Mouse (Mus musculus): ENCODE data around the gene Col8a2. TPM values are rescaled to one million over a fixed set of nuclear protein-coding genes. Genes with fewer than 3 reads are reported as not detected.

Col8a2 gene
- polyA plus RNA-seq, 1 experiment = 40.4 TPM

- TF ChIP-seq POLR2A (IDR thresholded peaks at IDR 0.05; ENCODE audit: low read depth, low read length) (no peak), CTCF (IDR thresholded peaks at IDR 0.05; ENCODE audit: borderline replicate concordance, insufficient read depth, low read length) (no peak)
- 0 out of 2 replicates have a peak overlapping the region, but pooled peaks have one; percentile 5 for H3K4me3 ChIP-seq (ENCODE audit: insufficient read depth, low read length)
- H3K4me1 ChIP-seq (ENCODE audit: control insufficient read depth, insufficient read depth, low read length) = no peaks in the 10 kb centered on the region
- no peak overlapping the region for H3K27ac ChIP-seq (ENCODE audit: insufficient read depth, low read length)
Observed at GRCm38 (mm10) chr4:126321854-126322511, 35.4 kb downstream of the Col8a2 start.

- Histone ChIP-seq H3K4me1 (ENCODE audit: control insufficient read depth, insufficient read depth, low read length) (no peaks in the 10 kb centered on the region), H3K27ac (ENCODE audit: insufficient read depth, low read length) (no peak overlapping the region)
Observed at GRCm38 (mm10) chr4:126322646-126323045, 36.1 kb downstream of the Col8a2 start.

GRCm38 (mm10) chr4:126324861-126325260, 38.3 kb downstream of the Col8a2 start:
- H3K4me3 ChIP-seq (ENCODE audit: insufficient read depth, low read length) = no peak overlapping the region
- H3K27ac ChIP-seq (ENCODE audit: insufficient read depth, low read length) = no peak overlapping the region
- no peaks in the 10 kb centered on the region for H3K4me1 ChIP-seq (ENCODE audit: control insufficient read depth, insufficient read depth, low read length)
- TF ChIP-seq POLR2A (IDR thresholded peaks at IDR 0.05; ENCODE audit: low read depth, low read length) = no peak
- no peak for TF ChIP-seq CTCF (IDR thresholded peaks at IDR 0.05; ENCODE audit: borderline replicate concordance, insufficient read depth, low read length)

More at GRCm38 (mm10) chr4:126322646-126323045, 36.1 kb downstream of the Col8a2 start:
- TF ChIP-seq POLR2A (IDR thresholded peaks at IDR 0.05; ENCODE audit: low read depth, low read length) = no peak
- no peak for TF ChIP-seq CTCF (IDR thresholded peaks at IDR 0.05; ENCODE audit: borderline replicate concordance, insufficient read depth, low read length)
- no peak overlapping the region for H3K4me3 ChIP-seq (ENCODE audit: insufficient read depth, low read length)

- no peak within 1 kb of the TSS for H3K27ac ChIP-seq (ENCODE audit: insufficient read depth, low read length)
- no peak within 1 kb of the TSS for H3K4me3 ChIP-seq (ENCODE audit: insufficient read depth, low read length)
- no peak for TF ChIP-seq CTCF (IDR thresholded peaks at IDR 0.05; ENCODE audit: borderline replicate concordance, insufficient read depth, low read length)
- no peak; the same call in 1 of the 2 replicates for TF ChIP-seq POLR2A (IDR thresholded peaks at IDR 0.05; ENCODE audit: low read depth, low read length)
- H3K4me1 ChIP-seq (ENCODE audit: control insufficient read depth, insufficient read depth, low read length) = no peaks in the 10 kb centered on the region
Observed at GRCm38 (mm10) chr4:126325281-126325861, 38.8 kb downstream of the Col8a2 start, which contains the start of gene Tekt2. Gene Tekt2, minus strand, starts transcription at chr4:126325688.

GRCm38 (mm10) chr4:126326036-126326435, 39.4 kb downstream of the Col8a2 start:
- no peak overlapping the region for H3K4me3 ChIP-seq (ENCODE audit: insufficient read depth, low read length)
- H3K27ac ChIP-seq (ENCODE audit: insufficient read depth, low read length) = no peak overlapping the region
- TF ChIP-seq CTCF (IDR thresholded peaks at IDR 0.05; ENCODE audit: borderline replicate concordance, insufficient read depth, low read length) (no peak), POLR2A (IDR thresholded peaks at IDR 0.05; ENCODE audit: low read depth, low read length) (no peak)
- no peaks in the 10 kb centered on the region for H3K4me1 ChIP-seq (ENCODE audit: control insufficient read depth, insufficient read depth, low read length)

- H3K4me1 ChIP-seq (ENCODE audit: control insufficient read depth, insufficient read depth, low read length) = no peaks in the 10 kb centered on the region
- no peak for TF ChIP-seq CTCF (IDR thresholded peaks at IDR 0.05; ENCODE audit: borderline replicate concordance, insufficient read depth, low read length)
- TF ChIP-seq POLR2A (IDR thresholded peaks at IDR 0.05; ENCODE audit: low read depth, low read length) = no peak
- no peak overlapping the region for H3K27ac ChIP-seq (ENCODE audit: insufficient read depth, low read length)
- no peak overlapping the region for H3K4me3 ChIP-seq (ENCODE audit: insufficient read depth, low read length)
Observed at GRCm38 (mm10) chr4:126330295-126330694, 43.7 kb downstream of the Col8a2 start.

- Histone ChIP-seq H3K4me3 (ENCODE audit: insufficient read depth, low read length) (no peak overlapping the region), H3K4me1 (ENCODE audit: control insufficient read depth, insufficient read depth, low read length) (no peaks in the 10 kb centered on the region), H3K27ac (ENCODE audit: insufficient read depth, low read length) (no peak overlapping the region)
- TF ChIP-seq CTCF (IDR thresholded peaks at IDR 0.05; ENCODE audit: borderline replicate concordance, insufficient read depth, low read length) = no peak
- TF ChIP-seq POLR2A (IDR thresholded peaks at IDR 0.05; ENCODE audit: low read depth, low read length) = no peak
Observed at GRCm38 (mm10) chr4:126331751-126332150, 45.2 kb downstream of the Col8a2 start.

- H3K4me3 ChIP-seq (ENCODE audit: insufficient read depth, low read length) = no peak overlapping the region
- TF ChIP-seq POLR2A (IDR thresholded peaks at IDR 0.05; ENCODE audit: low read depth, low read length) (no peak), CTCF (IDR thresholded peaks at IDR 0.05; ENCODE audit: borderline replicate concordance, insufficient read depth, low read length) (peak; percentile 18; the same call in 1 of the 2 replicates)
- H3K27ac ChIP-seq (ENCODE audit: insufficient read depth, low read length) = no peak overlapping the region
- H3K4me1 ChIP-seq (ENCODE audit: control insufficient read depth, insufficient read depth, low read length) = no peaks in the 10 kb centered on the region
Observed at GRCm38 (mm10) chr4:126332358-126332757, 45.8 kb downstream of the Col8a2 start.

GRCm38 (mm10) chr4:126339461-126339860, 52.9 kb downstream of the Col8a2 start:
- TF ChIP-seq CTCF (IDR thresholded peaks at IDR 0.05; ENCODE audit: borderline replicate concordance, insufficient read depth, low read length) (no peak), POLR2A (IDR thresholded peaks at IDR 0.05; ENCODE audit: low read depth, low read length) (no peak)
- no peaks in the 10 kb centered on the region for H3K4me1 ChIP-seq (ENCODE audit: control insufficient read depth, insufficient read depth, low read length)
- H3K4me3 ChIP-seq (ENCODE audit: insufficient read depth, low read length) = no peak overlapping the region
- no peak overlapping the region for H3K27ac ChIP-seq (ENCODE audit: insufficient read depth, low read length)

- Histone ChIP-seq H3K27ac (ENCODE audit: insufficient read depth, low read length) (no peak overlapping the region), H3K4me1 (ENCODE audit: control insufficient read depth, insufficient read depth, low read length) (no peaks in the 10 kb centered on the region), H3K4me3 (ENCODE audit: insufficient read depth, low read length) (no peak overlapping the region)
- TF ChIP-seq CTCF (IDR thresholded peaks at IDR 0.05; ENCODE audit: borderline replicate concordance, insufficient read depth, low read length) (no peak), POLR2A (IDR thresholded peaks at IDR 0.05; ENCODE audit: low read depth, low read length) (no peak)
Observed at GRCm38 (mm10) chr4:126343451-126343850, 56.9 kb downstream of the Col8a2 start.

All from embryonic fibroblast, embryonic 13.5 days (primary cell).